Mouse (Mus musculus) MEL (cell line): ENCODE results near the gene Cdx2. TPM values are rescaled to one million over a fixed set of nuclear protein-coding genes. Genes with fewer than 3 reads are reported as not detected.

ENCODE experiments used
- DNase-seq: peaks from one replicate; pipeline ENCODE4 v3.0.0; 2011; ENCODE audit warnings: low read depth, low spot score
- H3K27ac ChIP-seq: 2 replicates; pipeline ENCODE4 v1.5.1; 2012; ENCODE audit warnings: low read depth, mild to moderate bottlenecking, control low read depth, low read length, moderate library complexity; ENCODE audit not compliant: control insufficient read depth
- H3K27me3 ChIP-seq, 2 experiments: fragments of 150-350 bp in 1 of 2; sonication (generic) in 1 of 2; 2 replicates each; pipeline ENCODE4 v1.6.1; 2012; ENCODE audit warnings: low read length in 2 of 2, mild to moderate bottlenecking in 2 of 2, improper control_type of control experiment in 1 of 2, moderate library complexity in 1 of 2; ENCODE audit not compliant: insufficient read depth in 2 of 2, control insufficient read depth in 1 of 2
- H3K36me3 ChIP-seq, 2 experiments: 2 replicates each; pipeline ENCODE4 v1.6.1; 2012 to 2014; ENCODE audit warnings: low read length in 2 of 2, improper control_type of control experiment in 1 of 2, inconsistent platforms in 1 of 2, mild to moderate bottlenecking in 1 of 2; ENCODE audit not compliant: insufficient read depth in 2 of 2, control insufficient read depth in 1 of 2
- H3K4me1 ChIP-seq, 2 experiments: fragments of 150-350 bp in 1 of 2; sonication (generic) in 1 of 2; 2 replicates each; pipeline ENCODE4 v1.6.1; 2012; ENCODE audit warnings: low read length in 2 of 2, improper control_type of control experiment in 1 of 2, mild to moderate bottlenecking in 1 of 2; ENCODE audit not compliant: insufficient read depth in 2 of 2, control insufficient read depth in 1 of 2
- H3K4me3 ChIP-seq, 2 experiments: fragments of 150-350 bp in 1 of 2; sonication (generic) in 1 of 2; 2 replicates each; pipeline ENCODE4 v1.5.1; 2012; ENCODE audit warnings: low read depth in 2 of 2, low read length in 2 of 2, mild to moderate bottlenecking in 2 of 2, moderate library complexity in 2 of 2, control low read depth in 1 of 2, improper control_type of control experiment in 1 of 2; ENCODE audit not compliant: control insufficient read depth in 1 of 2, insufficient read depth in 1 of 2
- H3K79me2 ChIP-seq: 2 replicates; pipeline ENCODE4 v1.6.1; 2012; ENCODE audit warnings: mild to moderate bottlenecking, low read length, moderate library complexity; ENCODE audit not compliant: control insufficient read depth, poor library complexity, insufficient read depth
- H3K9ac ChIP-seq: 2 replicates; pipeline ENCODE4 v1.6.1; 2012; ENCODE audit warnings: low read depth, mild to moderate bottlenecking, control low read depth, low read length, moderate library complexity; ENCODE audit not compliant: control insufficient read depth, poor library complexity, severe bottlenecking
- H3K9me3 ChIP-seq: fragments of 150-350 bp; sonication (generic); replicated peaks from 2 replicates; pipeline ENCODE4 v1.6.1; 2012; ENCODE audit warnings: mild to moderate bottlenecking, low read length, improper control_type of control experiment, moderate library complexity; ENCODE audit not compliant: insufficient read depth
- BHLHE40 ChIP-seq: IDR thresholded peaks from 2 replicates; pipeline ENCODE4 v1.6.1; 2012; ENCODE audit warnings: low read depth, mild to moderate bottlenecking, inconsistent platforms, low read length, improper control_type of control experiment, borderline replicate concordance
- E2F4 ChIP-seq: IDR thresholded peaks from 2 replicates; pipeline ENCODE4 v1.6.1; 2011; ENCODE audit warnings: low read depth, low read length, improper control_type of control experiment, borderline replicate concordance
- EP300 ChIP-seq, 2 experiments: IDR thresholded peaks; 2 replicates each; pipeline ENCODE4 v1.6.1; 2011; ENCODE audit warnings: improper control_type of control experiment in 2 of 2, low read length in 2 of 2, low read depth in 1 of 2, mild to moderate bottlenecking in 1 of 2
- GABPA ChIP-seq: IDR thresholded peaks from 2 replicates; pipeline ENCODE4 v1.6.1; 2012; ENCODE audit warnings: low read depth, mild to moderate bottlenecking, inconsistent platforms, low read length, improper control_type of control experiment, moderate library complexity
- GATA1 ChIP-seq: IDR thresholded peaks from 2 replicates; pipeline ENCODE4 v1.6.1; 2011; ENCODE audit warnings: low read depth, low read length, improper control_type of control experiment
- HCFC1 ChIP-seq: IDR thresholded peaks from 2 replicates; pipeline ENCODE4 v1.6.1; 2012; ENCODE audit warnings: low read depth, mild to moderate bottlenecking, inconsistent platforms, low read length, improper control_type of control experiment, moderate library complexity
- JUND ChIP-seq: IDR thresholded peaks from 2 replicates; pipeline ENCODE4 v1.6.1; 2011; ENCODE audit warnings: low read depth, mild to moderate bottlenecking, improper control_type of control experiment, low read length
- KAT2A ChIP-seq: conservative IDR thresholded peaks from 2 replicates; pipeline ENCODE4 v1.6.1; 2012; ENCODE audit warnings: low read depth, low read length, improper control_type of control experiment, inconsistent platforms
- MXI1 ChIP-seq: IDR thresholded peaks from 2 replicates; pipeline ENCODE4 v1.6.1; 2011; ENCODE audit warnings: mild to moderate bottlenecking, low read depth, low read length, improper control_type of control experiment
- MYC ChIP-seq: IDR thresholded peaks from 2 replicates; pipeline ENCODE4 v1.6.1; 2011; ENCODE audit warnings: low read depth, mild to moderate bottlenecking, low read length, improper control_type of control experiment, moderate library complexity
- NELFE ChIP-seq: IDR thresholded peaks from 2 replicates; pipeline ENCODE4 v1.6.1; 2011; ENCODE audit warnings: low read depth, low read length, improper control_type of control experiment
- NRF1 ChIP-seq: IDR thresholded peaks from 2 replicates; pipeline ENCODE4 v1.6.1; 2014; ENCODE audit warnings: low read depth, mild to moderate bottlenecking, inconsistent platforms, low read length, improper control_type of control experiment, moderate library complexity; ENCODE audit not compliant: poor library complexity, insufficient read depth, severe bottlenecking
- POLR2A ChIP-seq, 2 experiments: IDR thresholded peaks; 2 replicates each; pipeline ENCODE4 v1.6.1; 2011 to 2012; ENCODE audit warnings: low read length in 2 of 2, mild to moderate bottlenecking in 2 of 2, control low read depth in 1 of 2, improper control_type of control experiment in 1 of 2, low read depth in 1 of 2, moderate library complexity in 1 of 2; ENCODE audit not compliant: control insufficient read depth in 1 of 2, insufficient read depth in 1 of 2, poor library complexity in 1 of 2
- POLR2AphosphoS2 ChIP-seq: IDR thresholded peaks from 2 replicates; pipeline ENCODE4 v1.6.1; 2011; ENCODE audit warnings: low read length, improper control_type of control experiment
- RAD21 ChIP-seq: IDR thresholded peaks from 2 replicates; pipeline ENCODE4 v1.6.1; 2011; ENCODE audit warnings: mild to moderate bottlenecking, low read depth, low read length, improper control_type of control experiment
- RCOR1 ChIP-seq: IDR thresholded peaks from 2 replicates; pipeline ENCODE4 v1.6.1; 2012; ENCODE audit warnings: low read depth, mild to moderate bottlenecking, inconsistent platforms, low read length, improper control_type of control experiment
- SIN3A ChIP-seq: IDR thresholded peaks from 2 replicates; pipeline ENCODE4 v1.6.1; 2012; ENCODE audit warnings: low read length, improper control_type of control experiment, inconsistent platforms
- TBP ChIP-seq: IDR thresholded peaks from 2 replicates; pipeline ENCODE4 v1.8.0; 2011; ENCODE audit warnings: low read depth, low read length, improper control_type of control experiment
- UBTF ChIP-seq: IDR thresholded peaks from 2 replicates; pipeline ENCODE4 v1.6.1; 2012; ENCODE audit warnings: low read depth, mild to moderate bottlenecking, inconsistent platforms, low read length, improper control_type of control experiment, moderate library complexity, borderline replicate concordance; ENCODE audit not compliant: insufficient read depth
- USF1 ChIP-seq: IDR thresholded peaks from 2 replicates; pipeline ENCODE4 v1.6.1; 2014; ENCODE audit warnings: low read depth, mild to moderate bottlenecking, inconsistent platforms, low read length, improper control_type of control experiment, moderate library complexity
- USF2 ChIP-seq, 2 experiments: IDR thresholded peaks; 2 replicates each; pipeline ENCODE4 v1.6.1; 2011 to 2012; ENCODE audit warnings: improper control_type of control experiment in 2 of 2, low read length in 2 of 2, borderline replicate concordance in 1 of 2, inconsistent platforms in 1 of 2, low read depth in 1 of 2, mild to moderate bottlenecking in 1 of 2; ENCODE audit not compliant: insufficient read depth in 1 of 2
- ZMIZ1 ChIP-seq: IDR thresholded peaks from 2 replicates; pipeline ENCODE4 v1.6.1; 2012; ENCODE audit warnings: low read depth, mild to moderate bottlenecking, inconsistent platforms, low read length, improper control_type of control experiment, moderate library complexity
- ZNF384 ChIP-seq: IDR thresholded peaks from 2 replicates; pipeline ENCODE4 v1.6.1; 2012; ENCODE audit warnings: low read depth, mild to moderate bottlenecking, inconsistent platforms, low read length, improper control_type of control experiment
- polyA plus RNA-seq, 2 experiments: library from polyadenylated mRNA; stranded (reverse) in 1 of 2; unstranded in 1 of 2; fragments of >175 nt in 1 of 2; fragments of >200 nt in 1 of 2; gene quantifications; 2 replicates each; pipeline versions ENCODE4 v1.2.1 to v1.2.4; 2012; ENCODE audit warnings: low replicate concordance in 2 of 2, low read depth in 1 of 2; ENCODE audit not compliant: insufficient read length in 2 of 2, insufficient read depth in 1 of 2, missing spikeins in 1 of 2
- total RNA-seq: library from RNA; depleted of rRNA; stranded (reverse); fragments of 300-350 nt; gene quantifications from 2 replicates; pipeline ENCODE4 v1.2.3, GENCODE M21; 2012

Cdx2 gene
- total and polyA plus RNA-seq, 3 experiments: not detected

DNA sequence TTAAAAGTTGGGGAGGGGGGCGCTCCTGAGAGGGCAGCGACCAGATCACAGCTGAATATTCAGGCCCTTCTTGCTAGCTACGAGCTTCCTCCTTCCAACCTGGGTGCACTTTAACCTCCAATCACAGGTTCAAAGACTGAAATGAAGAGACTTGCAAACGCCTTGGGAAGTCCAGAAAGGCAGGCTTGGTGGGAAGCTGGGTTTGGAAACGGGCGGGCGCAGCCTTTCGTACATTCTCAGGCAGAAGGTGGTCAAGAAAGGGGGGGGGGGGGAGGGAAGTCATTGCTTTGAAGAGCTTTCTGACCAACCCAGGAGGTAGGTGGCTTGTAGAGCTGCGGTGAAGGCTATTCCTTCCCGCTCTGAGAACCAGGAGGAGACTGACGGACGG lies 322 bp upstream of the Cdx2 start:
- H3K36me3 ChIP-seq: no peaks in the 10 kb centered on the region
- H3K9ac ChIP-seq: no peak overlapping the region
- TF ChIP-seq GABPA (no peak), RAD21 (no peak), NRF1 (no peak), ZNF384 (no peak), USF2 (IDR thresholded peaks at IDR 0.05; ENCODE audit: borderline replicate concordance in 1 of 2, insufficient read depth in 1 of 2, low read depth in 1 of 2, low read length in 2 of 2) (no peak), NELFE (no peak), JUND (no peak), EP300 (IDR thresholded peaks at IDR 0.05; ENCODE audit: low read depth in 1 of 2, low read length in 2 of 2) (no peak), ZMIZ1 (no peak), POLR2A (IDR thresholded peaks at IDR 0.05; ENCODE audit: control insufficient read depth in 1 of 2, insufficient read depth in 1 of 2, low read depth in 1 of 2, low read length in 2 of 2, poor library complexity in 1 of 2) (no peak)
- H3K4me3 ChIP-seq: no peak overlapping the region
- no peaks in the 10 kb centered on the region for H3K4me1 ChIP-seq
- no peaks in the 10 kb centered on the region for H3K79me2 ChIP-seq
- no peaks in the 10 kb centered on the region for H3K27me3 ChIP-seq
- H3K9me3 ChIP-seq: no peaks in the 10 kb centered on the region
- H3K27ac ChIP-seq: no peak overlapping the region
- DNase-seq: no peak

DNA sequence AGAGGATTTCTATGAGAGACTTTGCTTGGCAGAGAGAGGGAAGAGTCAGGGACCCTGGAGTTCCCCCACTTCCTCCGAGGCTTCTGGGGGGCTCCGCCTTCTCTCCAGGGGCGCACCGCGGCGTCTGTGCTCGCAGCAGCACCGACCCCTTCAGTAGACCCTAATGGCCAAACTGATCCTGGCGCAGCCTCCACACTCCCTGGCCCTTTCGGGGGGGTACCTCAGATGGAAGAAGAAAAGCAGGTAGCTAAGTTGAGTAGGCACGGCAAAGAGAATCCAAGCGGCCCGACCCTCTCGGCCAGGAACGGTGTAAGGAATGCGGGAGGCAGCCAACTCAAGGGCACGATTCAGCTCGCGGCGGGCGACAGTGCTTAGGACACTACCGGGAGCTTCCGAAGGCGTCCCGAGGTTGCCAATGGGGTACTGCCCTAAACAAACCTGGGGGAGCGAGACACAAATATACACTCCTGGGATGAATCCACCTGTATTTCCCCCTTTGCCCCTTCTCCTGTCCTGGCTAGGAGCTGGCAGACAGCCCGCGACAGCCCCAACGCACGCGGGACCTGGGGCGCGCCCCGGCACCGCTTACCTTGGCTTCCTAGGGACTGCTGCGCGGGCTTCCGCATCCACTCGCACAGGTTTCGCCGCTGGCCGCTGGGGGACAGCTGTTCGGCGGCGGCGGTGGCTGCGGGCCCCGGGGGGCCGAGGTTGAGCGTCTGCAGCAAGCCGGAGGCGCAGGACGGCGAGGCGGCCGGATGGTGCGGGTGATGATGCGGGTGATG lies 1.0 kb downstream of the Cdx2 start:
- Histone ChIP-seq H3K27me3 (no peaks in the 10 kb centered on the region), H3K4me1 (no peaks in the 10 kb centered on the region), H3K9me3 (no peaks in the 10 kb centered on the region), H3K79me2 (no peaks in the 10 kb centered on the region), H3K9ac (no peak overlapping the region), H3K4me3 (no peak overlapping the region), H3K36me3 (no peaks in the 10 kb centered on the region), H3K27ac (no peak overlapping the region)
- DNase-seq: no peak
- TF ChIP-seq NRF1 (no peak), USF1 (no peak), POLR2A (IDR thresholded peaks at IDR 0.05; ENCODE audit: control insufficient read depth in 1 of 2, insufficient read depth in 1 of 2, low read depth in 1 of 2, low read length in 2 of 2, poor library complexity in 1 of 2) (no peak)

DNA sequence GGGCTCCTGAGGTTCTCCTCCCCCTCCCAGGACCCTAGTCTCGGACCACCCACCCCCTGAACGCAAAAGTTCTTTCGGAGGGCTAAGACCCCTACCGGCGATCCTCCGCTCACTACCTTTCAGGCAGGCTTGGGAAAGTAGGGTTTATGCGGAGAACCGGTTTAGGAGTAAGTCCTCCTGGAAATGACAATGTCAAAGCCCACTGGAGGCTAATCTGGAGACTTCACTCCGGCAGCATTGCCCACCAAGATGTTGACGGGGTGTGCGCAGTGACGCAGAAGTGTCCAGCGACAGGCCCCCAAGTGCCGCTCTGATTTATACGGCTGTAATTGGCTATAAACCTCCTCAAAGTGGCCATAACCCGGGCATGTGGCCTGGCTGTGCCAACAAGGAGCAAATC lies 1.9 kb downstream of the Cdx2 start:
- no peaks in the 10 kb centered on the region for H3K27me3 ChIP-seq
- no peak overlapping the region for H3K9ac ChIP-seq
- no peak for DNase-seq
- H3K36me3 ChIP-seq: no peaks in the 10 kb centered on the region
- no peak overlapping the region for H3K27ac ChIP-seq
- H3K4me3 ChIP-seq: no peak overlapping the region
- no peaks in the 10 kb centered on the region for H3K9me3 ChIP-seq
- no peaks in the 10 kb centered on the region for H3K4me1 ChIP-seq
- H3K79me2 ChIP-seq: no peaks in the 10 kb centered on the region
- TF ChIP-seq ZMIZ1 (no peak), E2F4 (no peak), BHLHE40 (no peak), ZNF384 (no peak), NELFE (no peak), EP300 (IDR thresholded peaks at IDR 0.05; ENCODE audit: low read depth in 1 of 2, low read length in 2 of 2) (no peak), HCFC1 (no peak), SIN3A (no peak), RCOR1 (no peak), UBTF (no peak), TBP (no peak), MXI1 (no peak), KAT2A (no peak), NRF1 (no peak), MYC (no peak), JUND (no peak), POLR2AphosphoS2 (no peak), GATA1 (no peak)
